Mouse (Mus musculus) kidney, adult 8-10 months (tissue): ENCODE data around the gene A4gnt.
"Not testable (repeated sequence)": the region's sequence is repeated elsewhere in the genome, so short reads cannot be mapped to it uniquely, and the experiment has no call there.

ENCODE experiments used
- DNase-seq, 2 experiments: peaks; one replicate each; pipeline ENCODE4 v3.0.0; 2022

The A4gnt gene

GRCm38 (mm10) chr9:99612202-99612601, at the start of gene A4gnt:
Gene A4gnt (plus strand): TSS chr9:99612502.
- DNase-seq = peak in 1 of 2 experiments; percentile 27

DNA sequence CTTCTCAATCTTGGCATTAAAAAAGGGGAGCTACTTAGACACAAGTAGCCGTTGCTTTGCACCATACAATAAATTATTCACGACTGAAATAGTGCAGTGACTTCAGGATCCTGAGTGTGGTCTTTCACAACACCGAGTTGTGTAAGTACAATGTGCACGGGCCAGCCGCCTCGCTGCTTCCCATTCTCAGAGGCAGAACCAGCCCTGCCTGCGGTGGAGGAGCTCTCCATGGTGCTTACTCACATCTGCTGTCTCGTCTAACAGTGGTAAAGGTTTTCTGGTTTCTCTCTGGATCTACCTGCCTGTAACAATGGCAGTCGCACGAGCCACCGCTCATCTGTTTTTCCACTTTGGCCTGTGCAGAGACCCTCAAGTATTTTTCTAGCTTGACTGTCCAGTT, 48.6 kb upstream of the A4gnt start:
- peak; percentile 53 to 74 for DNase-seq

DNA sequence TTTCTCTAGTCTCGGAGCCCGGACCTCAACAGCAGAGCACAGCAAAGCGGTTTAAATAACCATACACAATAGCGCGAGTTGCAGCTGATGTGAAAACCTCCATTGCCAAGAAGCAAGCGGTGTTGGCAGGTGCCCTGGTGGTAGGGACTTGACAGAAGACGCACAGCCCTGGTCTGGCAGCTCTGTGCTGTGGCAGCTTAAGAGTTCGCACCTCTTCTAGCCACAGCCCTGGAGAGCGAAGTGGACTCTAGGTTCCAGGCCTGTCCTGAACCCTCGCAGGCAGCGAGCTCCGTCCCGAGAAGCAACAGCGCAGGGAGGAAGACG, 44.3 kb upstream of the A4gnt start:
- no peak for DNase-seq

DNA sequence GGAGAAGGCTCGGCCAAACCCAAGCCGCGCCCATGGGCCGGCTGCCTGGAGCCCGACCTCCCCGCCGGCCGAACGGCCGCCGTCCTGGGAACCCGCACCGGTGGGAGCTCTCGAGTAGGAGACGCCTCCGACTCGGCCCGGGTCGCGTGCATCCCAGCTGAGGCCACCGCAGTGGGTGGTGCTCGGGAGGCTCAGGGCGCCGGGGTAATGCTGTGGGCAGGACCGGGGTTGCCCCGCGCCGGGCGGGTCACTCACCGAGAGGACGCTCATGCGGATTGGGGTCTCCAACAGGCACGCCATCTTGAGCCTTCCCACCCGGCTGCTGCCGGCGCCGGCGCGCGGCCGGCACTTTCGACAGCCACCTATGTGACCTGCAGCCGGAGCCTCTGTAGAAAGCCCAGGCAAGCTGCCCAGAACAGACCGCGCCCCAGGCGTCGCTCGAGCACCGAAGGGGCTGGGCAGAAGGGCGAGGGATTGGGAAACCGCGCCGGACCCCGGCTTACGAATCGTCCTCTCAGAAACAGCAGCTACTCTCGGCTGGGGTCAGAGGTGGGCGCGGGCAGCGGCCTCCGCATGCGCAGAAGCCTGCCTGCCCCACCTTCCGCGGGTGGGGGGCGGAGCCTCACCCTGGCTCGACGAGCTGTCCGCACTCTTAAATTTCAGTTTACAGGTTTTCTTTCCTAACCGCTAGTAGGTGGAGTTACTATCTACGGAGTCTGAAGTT, 43.8 kb upstream of the A4gnt start, which contains the start of gene Armc8:
Gene Armc8 (minus strand): TSS at position 553 of the 724 bp plus-strand sequence.
- peak; percentile 93 for DNase-seq

DNA sequence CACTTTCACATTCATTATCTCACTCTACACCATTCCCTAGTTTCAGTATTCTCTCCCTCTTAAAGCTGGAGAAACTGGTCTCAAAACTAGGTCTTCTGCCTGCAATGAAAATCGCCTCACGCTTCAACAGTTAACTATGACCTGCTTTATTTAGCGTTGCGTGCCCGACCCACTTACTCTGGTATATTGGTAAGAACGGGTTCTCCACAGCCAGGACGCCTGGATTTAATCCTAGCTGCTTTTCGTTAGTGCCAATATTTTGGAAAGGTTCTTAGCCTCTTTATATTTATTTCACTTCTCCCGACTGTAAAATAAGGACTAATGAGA, 43.3 kb upstream of the A4gnt start:
- no peak for DNase-seq

GRCm38 (mm10) chr9:99575677-99576480, 36.4 kb upstream of the A4gnt start, which contains the start of gene Dbr1:
Gene Dbr1 (plus strand): TSS chr9:99575799.
- DNase-seq = peak; percentile 91 to 94

DNA sequence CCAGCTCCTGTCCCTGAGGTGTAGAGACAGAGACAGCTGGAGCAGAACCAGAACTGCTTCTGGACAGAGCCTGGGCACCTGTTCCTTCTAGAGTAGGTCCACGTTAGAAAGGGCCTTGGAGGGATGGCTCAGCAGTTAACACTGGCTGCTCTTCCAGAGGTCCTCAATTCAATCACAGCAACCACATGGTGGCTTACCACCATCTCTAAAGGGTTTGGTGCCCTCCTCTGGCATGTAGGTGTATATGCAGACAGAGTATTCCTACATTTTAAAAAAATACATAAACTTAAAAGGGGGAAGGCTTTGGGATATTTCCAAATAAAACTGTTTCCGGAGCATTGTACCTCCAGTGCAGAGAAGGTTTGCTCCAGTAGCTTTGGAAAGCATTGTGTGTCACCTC, 31.6 kb upstream of the A4gnt start:
- DNase-seq = peak; percentile 24 to 42

GRCm38 (mm10) chr9:99587505-99588202, 24.6 kb upstream of the A4gnt start:
- peak; percentile 38 to 58 for DNase-seq

DNA sequence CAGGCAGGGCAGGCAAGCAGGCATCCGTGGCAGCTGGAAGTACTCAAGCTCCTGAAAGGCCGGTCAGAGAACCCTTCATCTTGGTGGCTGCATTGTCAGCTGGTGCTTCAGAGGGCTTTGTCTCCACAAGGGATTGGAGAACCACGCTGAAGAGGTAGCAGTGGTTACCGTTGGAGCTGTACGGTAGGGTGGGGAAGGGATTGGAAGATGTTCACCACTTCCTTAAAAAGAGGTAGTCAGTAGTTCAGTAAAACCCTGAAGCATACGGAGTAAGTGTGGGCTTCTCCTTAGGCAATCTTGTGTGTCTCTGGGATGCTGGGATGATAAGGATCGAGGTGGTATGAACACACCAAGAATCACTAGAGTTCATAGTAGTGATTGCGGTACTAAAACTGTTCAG, 21.2 kb upstream of the A4gnt start:
- DNase-seq = no peak

- not testable (repeated sequence) for DNase-seq
These were observed 13.2 kb upstream of the A4gnt start for GRCm38 (mm10) chr9:99599127-99599526.

DNA sequence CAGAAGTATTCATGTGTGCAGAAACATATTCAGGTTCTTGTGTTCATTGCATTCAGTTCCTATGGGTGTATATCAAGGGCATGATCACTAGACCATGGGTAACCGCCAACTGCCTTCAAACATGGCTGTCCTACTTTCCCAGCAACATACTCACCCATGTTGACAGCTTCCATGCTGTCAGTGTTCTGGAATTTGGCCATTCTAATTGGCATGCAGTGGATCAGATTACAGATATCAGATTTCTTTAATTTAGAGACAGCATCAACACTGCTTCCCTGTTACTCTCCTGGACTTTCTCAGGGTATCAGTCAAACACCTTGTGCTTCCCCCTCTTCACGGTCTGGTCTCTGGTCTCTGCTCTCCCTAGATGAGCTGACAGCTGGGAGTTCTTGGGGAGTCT, 8.7 kb upstream of the A4gnt start:
- no peak for DNase-seq

DNA sequence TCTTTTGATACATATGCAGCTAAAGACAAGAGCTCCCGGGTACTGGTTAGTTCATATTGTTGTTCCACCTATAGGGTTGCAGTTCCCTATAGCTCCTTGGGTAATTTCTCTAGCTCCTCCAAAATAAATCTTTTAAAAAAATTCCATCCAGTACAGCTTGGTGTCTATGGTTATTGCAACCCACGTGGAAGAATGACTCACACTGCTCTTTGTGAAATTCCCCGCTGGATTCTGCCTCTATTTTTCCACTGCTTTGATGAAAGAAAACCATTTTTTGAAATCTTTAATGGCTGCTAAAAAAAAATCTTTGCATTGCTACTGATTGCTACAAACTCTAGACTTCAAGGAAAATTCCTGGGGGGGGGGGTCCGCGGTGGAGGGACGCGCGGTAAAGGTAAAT, 7.4 kb downstream of the A4gnt start:
- DNase-seq = no peak

DNA sequence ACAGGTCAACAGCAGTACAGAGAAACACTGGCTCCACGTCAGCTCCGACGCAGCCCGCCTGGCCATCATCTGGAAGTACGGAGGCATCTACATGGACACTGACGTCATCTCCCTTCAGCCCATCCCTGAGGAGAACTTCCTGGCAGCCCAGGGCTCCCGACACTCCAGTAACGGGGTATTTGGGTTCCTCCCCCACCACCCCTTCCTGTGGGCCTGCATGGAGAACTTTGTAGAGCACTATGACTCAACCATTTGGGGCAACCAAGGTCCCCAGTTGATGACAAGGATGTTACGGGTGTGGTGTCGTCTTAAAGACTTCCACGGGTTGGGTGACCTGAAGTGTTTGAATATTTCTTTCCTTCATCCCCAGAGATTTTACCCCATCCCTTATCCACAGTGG, 7.9 kb downstream of the A4gnt start:
- no peak for DNase-seq

DNA sequence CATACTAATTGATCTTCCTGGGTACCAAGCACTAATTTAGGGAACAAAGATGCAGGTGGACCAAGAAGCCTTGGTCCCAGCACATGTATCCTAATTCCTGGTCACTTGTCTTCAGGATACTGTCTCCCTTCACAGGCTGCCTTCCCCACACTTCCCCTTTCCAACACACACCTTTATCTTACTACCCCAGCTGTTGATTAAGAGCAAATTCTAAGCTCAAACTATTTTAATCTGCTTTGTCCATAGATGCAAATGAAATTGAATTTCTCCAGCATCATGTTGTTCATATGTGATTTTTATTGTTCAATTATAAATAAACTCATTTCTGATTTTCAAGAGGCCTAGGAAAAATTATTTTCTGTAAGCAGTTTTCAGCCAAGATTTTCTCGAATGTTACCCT, 9.7 kb downstream of the A4gnt start:
- DNase-seq = no peak

- no peak for DNase-seq
These were observed 10.7 kb downstream of the A4gnt start for GRCm38 (mm10) chr9:99622966-99623365.

GRCm38 (mm10) chr9:99624117-99624516, 11.8 kb downstream of the A4gnt start:
- DNase-seq = no peak

DNA sequence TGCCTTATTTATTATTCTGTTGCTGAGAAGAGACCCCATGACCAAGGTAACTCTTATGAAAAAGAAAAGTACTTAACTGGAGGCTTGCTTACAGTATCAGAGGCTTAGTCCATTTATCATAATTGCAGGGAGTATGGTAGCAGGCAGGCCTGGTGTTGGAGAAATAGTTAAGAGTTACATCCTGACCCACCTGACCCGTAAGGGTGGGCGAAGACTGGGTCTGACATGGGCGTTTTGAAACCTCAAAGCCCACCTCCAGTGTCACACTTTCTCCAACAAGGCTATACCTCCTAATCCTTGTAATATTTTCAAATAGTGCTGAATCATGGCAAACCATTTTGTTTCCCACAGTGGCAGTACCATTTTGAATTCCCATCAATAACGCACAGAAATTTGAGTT, 16.3 kb downstream of the A4gnt start:
- no peak for DNase-seq

GRCm38 (mm10) chr9:99629281-99630011, 17.1 kb downstream of the A4gnt start, which contains the start of gene Dzip1l:
Gene Dzip1l (plus strand): TSS chr9:99629496.
- peak; percentile 91 to 92 for DNase-seq

DNA sequence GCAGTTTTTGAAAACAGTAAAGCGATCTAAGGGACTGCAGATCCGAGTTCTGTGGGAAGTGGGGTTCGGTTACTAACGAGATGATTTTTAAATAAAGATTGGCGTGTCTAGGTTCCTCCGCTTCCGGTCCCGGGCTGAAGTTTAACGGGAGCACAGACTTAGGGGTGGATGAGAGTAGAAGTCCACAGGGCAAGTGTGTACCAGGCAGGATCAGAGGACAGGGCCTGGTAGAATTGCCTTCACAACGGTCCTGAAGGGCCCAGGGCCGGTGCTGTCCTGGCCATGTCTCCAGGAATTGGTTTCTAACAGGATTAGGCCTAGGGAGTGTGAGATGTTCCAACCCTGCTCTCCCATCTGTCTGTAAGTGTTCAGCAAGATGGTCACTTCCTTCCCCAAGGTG, 17.8 kb downstream of the A4gnt start:
- peak; percentile 57 to 63 for DNase-seq

DNA sequence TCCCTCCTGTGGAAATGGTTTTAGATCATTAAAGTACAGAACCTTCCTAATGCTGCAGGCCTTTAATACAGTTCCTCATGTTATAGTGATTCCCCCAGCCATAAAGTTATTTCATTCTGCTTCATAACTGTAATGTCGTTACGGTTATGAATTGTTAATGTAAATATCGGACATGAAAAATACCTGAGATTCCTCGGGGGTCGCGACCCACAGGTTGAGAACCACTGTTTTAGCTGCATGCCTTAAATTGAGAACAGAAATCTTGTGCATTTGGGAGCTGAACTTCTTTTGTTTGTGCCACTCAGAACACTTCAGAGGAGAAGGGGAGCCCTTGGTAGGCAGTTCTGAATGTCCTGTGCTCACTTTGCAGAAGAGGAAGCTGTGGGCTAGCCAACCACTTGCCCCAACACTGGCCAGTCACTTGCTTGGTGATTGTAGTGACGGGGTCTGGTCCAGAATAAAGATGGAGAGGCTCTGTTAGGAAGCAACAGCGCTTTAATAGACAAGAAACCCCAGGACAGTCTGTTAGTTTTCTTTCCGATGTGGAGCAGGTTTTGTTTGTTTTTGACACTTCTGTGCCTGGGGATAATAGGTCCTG, 18.3 kb downstream of the A4gnt start:
- no peak for DNase-seq

- peak; percentile 74 to 78 for DNase-seq
These were observed 19.5 kb downstream of the A4gnt start for GRCm38 (mm10) chr9:99631781-99632180.

GRCm38 (mm10) chr9:99632264-99632663, 20.0 kb downstream of the A4gnt start:
- DNase-seq = peak; percentile 49 to 53

GRCm38 (mm10) chr9:99636776-99637175, 24.5 kb downstream of the A4gnt start:
- no peak for DNase-seq
